In the genomic region with DNA sequence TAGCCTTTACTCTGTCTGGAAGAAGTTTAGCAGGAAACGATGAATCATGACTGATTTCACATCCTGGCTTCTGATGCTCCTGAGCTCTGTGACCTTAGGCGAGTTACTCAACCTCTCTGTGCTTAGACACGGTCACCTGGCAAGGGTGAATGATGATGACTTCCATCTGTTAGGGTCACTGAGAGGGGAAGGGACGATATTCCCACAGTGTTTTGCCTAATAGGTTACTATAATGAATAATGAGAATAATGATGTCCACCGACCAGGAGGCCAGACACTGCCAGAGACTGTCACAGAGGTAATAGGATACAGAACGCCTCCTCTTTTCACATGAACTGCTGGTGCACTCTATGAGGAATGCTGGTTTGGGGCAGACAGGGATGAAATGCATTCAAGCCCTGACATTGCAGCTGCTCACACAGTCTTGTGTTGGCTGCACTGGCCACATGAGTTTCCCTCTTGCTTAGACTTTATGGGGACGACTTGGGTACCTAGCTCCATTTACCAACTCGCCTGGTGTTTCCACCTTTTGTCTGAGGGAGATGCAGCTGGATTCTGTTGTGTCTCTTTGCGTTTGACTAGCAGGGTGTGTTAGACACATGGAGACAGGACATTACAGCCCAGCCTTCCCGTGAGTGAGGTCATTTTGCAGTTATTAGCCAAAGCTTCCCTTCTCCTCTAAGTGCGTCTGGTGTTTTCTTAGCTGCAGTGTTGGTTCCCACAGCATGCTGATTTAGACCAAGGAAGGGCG, we compare ENCODE assay signal across 12 mouse cellular contexts. TPM values are rescaled to one million over a fixed set of nuclear protein-coding genes. Genes with fewer than 3 reads are reported as not detected.
DNase-seq lines count a peak whose midpoint lies in the region; ATAC-seq and TF ChIP-seq lines count a peak whose summit lies in the region.
"Had no signal": no experiment of that assay in that cellular context is flagged by ENCODE, and none has a peak within 500 bp of the region (broad histone marks: within the 10 kb centered on the region; RNA-seq: fewer than 3 reads in every experiment).

No protein-coding gene starts in this region.

- no peaks in the 10 kb centered on the region for H3K36me3 ChIP-seq in forebrain, postnatal 0 days (ENCODE audit: insufficient read depth)
- no peaks in the 10 kb centered on the region for H3K36me3 ChIP-seq in forebrain, embryonic 12.5 days (replicated peaks)
- H3K36me3 ChIP-seq in limb, embryonic 14.5 days (ENCODE audit: control insufficient read depth, insufficient read depth, low read length), result no peaks in the 10 kb centered on the region
- H3K36me3 ChIP-seq: liver, embryonic 15.5 days had no signal

- DNase-seq in forebrain, postnatal 0 days, result peak; percentile 14
- DNase-seq in Muller cell, postnatal 12 days (ENCODE audit: inconsistent ontology term), result peak; percentile 40
- DNase-seq in heart, adult 8-10 months (ENCODE audit: low spot score), result peak; percentile 64
- peak; percentile 56 for DNase-seq in limb, embryonic 14.5 days (ENCODE audit: low spot score)
- no peak for DNase-seq in adrenal gland, postnatal 4 days (ENCODE audit: low spot score in 2 of 2)
- no peak for DNase-seq in layer of hippocampus, postnatal 14 days (ENCODE audit: low spot score in 2 of 2)
- DNase-seq in ovary, adult 18-20 months (ENCODE audit: low spot score), result no peak
- DNase-seq: cerebellum, postnatal 14 days had no signal

- TF ChIP-seq CTCF in forebrain, postnatal 0 days (IDR thresholded peaks at IDR 0.05; ENCODE audit: low read depth), result no peak

- 70% methylated on average over 12 of the region's 12 CpGs for WGBS in forebrain, postnatal 0 days
- WGBS in forebrain, embryonic 12.5 days, result 83% methylated on average over 12 of the region's 12 CpGs
- 39% methylated on average over 12 of the region's 12 CpGs for WGBS in limb, embryonic 14.5 days

- no peak overlapping the region for H3K4me2 ChIP-seq in forebrain, postnatal 0 days (ENCODE audit: low read depth)
- no peak overlapping the region for H3K4me2 ChIP-seq in forebrain, embryonic 12.5 days
- H3K4me2 ChIP-seq in limb, embryonic 14.5 days (replicated peaks; ENCODE audit: low read depth, low read length, severe bottlenecking), result no peak overlapping the region
- H3K4me2 ChIP-seq: liver, embryonic 15.5 days had no signal

- H3K9ac ChIP-seq in forebrain, postnatal 0 days, result no peak overlapping the region
- H3K9ac ChIP-seq in forebrain, embryonic 12.5 days, result no peak overlapping the region
- no peak overlapping the region for H3K9ac ChIP-seq in limb, embryonic 14.5 days (ENCODE audit: low read depth, low read length, severe bottlenecking)
- H3K9ac ChIP-seq: liver, embryonic 15.5 days had no signal

- H3K4me1 ChIP-seq in forebrain, postnatal 0 days (ENCODE audit: insufficient read depth), result no peaks in the 10 kb centered on the region
- H3K4me1 ChIP-seq in forebrain, embryonic 12.5 days, result no peaks in the 10 kb centered on the region
- H3K4me1 ChIP-seq in limb, embryonic 14.5 days (ENCODE audit: control insufficient read depth, insufficient read depth, low read length), result peaks cover 7% of the 10 kb centered on the region
- H3K4me1 ChIP-seq: liver, embryonic 15.5 days had no signal

- H3K27ac ChIP-seq in forebrain, postnatal 0 days (ENCODE audit: low read depth, low read length), result peak overlapping the region; percentile 40; the same call in 1 of the 2 replicates
- no peak overlapping the region for H3K27ac ChIP-seq in forebrain, embryonic 12.5 days
- H3K27ac ChIP-seq in limb, embryonic 14.5 days (replicated peaks; ENCODE audit: low read depth, low read length), result no peak overlapping the region
- H3K27ac ChIP-seq: liver, embryonic 15.5 days had no signal

- ATAC-seq in forebrain, postnatal 0 days, result peak; percentile 37
- ATAC-seq in forebrain, embryonic 12.5 days (ENCODE audit: low FRiP score), result no peak
- peak; percentile 80 for ATAC-seq in limb, embryonic 14.5 days (ENCODE audit: low FRiP score, low read depth)

- no peak for TF ChIP-seq POLR2A in limb, embryonic 14.5 days (IDR thresholded peaks at IDR 0.05; ENCODE audit: borderline replicate concordance, extremely low read depth, insufficient read depth, insufficient read length)

- H3K27me3 ChIP-seq in forebrain, postnatal 0 days (ENCODE audit: insufficient read depth, low read length), result no peaks in the 10 kb centered on the region
- H3K27me3 ChIP-seq in forebrain, embryonic 12.5 days, result no peaks in the 10 kb centered on the region
- no peaks in the 10 kb centered on the region for H3K27me3 ChIP-seq in limb, embryonic 14.5 days (ENCODE audit: control insufficient read depth, insufficient read depth, low read length)
- H3K27me3 ChIP-seq: liver, embryonic 15.5 days had no signal

- H3K4me3 ChIP-seq in forebrain, postnatal 0 days (ENCODE audit: low read depth, low read length), result no peak overlapping the region
- no peak overlapping the region for H3K4me3 ChIP-seq in forebrain, embryonic 12.5 days (replicated peaks)
- no peak overlapping the region for H3K4me3 ChIP-seq in limb, embryonic 14.5 days (replicated peaks; ENCODE audit: low read length)
- H3K4me3 ChIP-seq: liver, embryonic 15.5 days had no signal

- H3K9me3 ChIP-seq in forebrain, postnatal 0 days (ENCODE audit: low read length), result no peaks in the 10 kb centered on the region
- no peaks in the 10 kb centered on the region for H3K9me3 ChIP-seq in forebrain, embryonic 12.5 days
- H3K9me3 ChIP-seq in limb, embryonic 14.5 days (ENCODE audit: control insufficient read depth, low read length), result no peaks in the 10 kb centered on the region
- H3K9me3 ChIP-seq: liver, embryonic 15.5 days had no signal

RNA-seq across cellular contexts. Expression of a gene that starts 14.9 kb away (rescaled TPM):
- 342 and 344 TPM in 2 replicates for total RNA-seq in forebrain, postnatal 0 days (2014; rRNA removed)
- 239 and 282 TPM in 2 replicates for polyA plus RNA-seq in forebrain, postnatal 0 days (2015; fragmentation: Nextera tagmentation; extraction: Ambion mirVana)
- polyA plus RNA-seq in forebrain, embryonic 12.5 days (2016; fragmentation: Nextera tagmentation; extraction: Ambion mirVana), result 26.5 and 27.5 TPM in 2 replicates
- 100 to 1,000 TPM; 165 to 223 (median 203) TPM for total RNA-seq in heart, adult 8-10 months (2022)
- polyA plus RNA-seq in limb, embryonic 14.5 days (2012; rRNA removed), result 47.7 and 68.4 TPM in 2 replicates
- 63.9 and 67.8 TPM in 2 replicates for polyA plus RNA-seq in limb, embryonic 14.5 days (2014; fragmentation: Nextera tagmentation; extraction: Ambion mirVana)
- 10 to 100 TPM; 83.2 to 85.6 TPM for total RNA-seq in adrenal gland, postnatal 4 days (2021)
- 1,000 to 10,000 TPM; 1,351 to 1,429 TPM for total RNA-seq in layer of hippocampus, postnatal 14 days (2021)
- polyA plus RNA-seq: C2C12 had no signal

RNA-seq across cellular contexts. Expression of a gene that starts 42.1 kb away (rescaled TPM):
- total RNA-seq in forebrain, postnatal 0 days (2014; rRNA removed), result not detected in 2 replicates
- not detected in 2 replicates for polyA plus RNA-seq in forebrain, postnatal 0 days (2015; fragmentation: Nextera tagmentation; extraction: Ambion mirVana)
- polyA plus RNA-seq in forebrain, embryonic 12.5 days (2016; fragmentation: Nextera tagmentation; extraction: Ambion mirVana), result not detected in 2 replicates
- not detected for total RNA-seq in heart, adult 8-10 months (2022)
- not detected in 2 replicates for polyA plus RNA-seq in limb, embryonic 14.5 days (2012; rRNA removed)
- polyA plus RNA-seq in limb, embryonic 14.5 days (2014; fragmentation: Nextera tagmentation; extraction: Ambion mirVana), result not detected in 2 replicates
- total RNA-seq in adrenal gland, postnatal 4 days (2021), result not detected
- total RNA-seq in layer of hippocampus, postnatal 14 days (2021), result not detected
- polyA plus RNA-seq: C2C12; liver, embryonic 15.5 days; thymus, postnatal 0 days had no signal

RNA-seq across cellular contexts. Expression of a gene that starts 51.0 kb away (rescaled TPM):
- total RNA-seq in forebrain, postnatal 0 days (2014; rRNA removed), result not detected in 2 replicates
- 0.52 and 1.1 TPM in 2 replicates for polyA plus RNA-seq in forebrain, postnatal 0 days (2015; fragmentation: Nextera tagmentation; extraction: Ambion mirVana)
- not detected in 2 replicates for polyA plus RNA-seq in forebrain, embryonic 12.5 days (2016; fragmentation: Nextera tagmentation; extraction: Ambion mirVana)
- total RNA-seq in heart, adult 8-10 months (2022), result not detected
- not detected in 2 replicates for polyA plus RNA-seq in limb, embryonic 14.5 days (2012; rRNA removed)
- polyA plus RNA-seq in limb, embryonic 14.5 days (2014; fragmentation: Nextera tagmentation; extraction: Ambion mirVana), result not detected in 2 replicates
- not detected for total RNA-seq in adrenal gland, postnatal 4 days (2021)
- total RNA-seq in layer of hippocampus, postnatal 14 days (2021), result not detected
- polyA plus RNA-seq: C2C12; liver, embryonic 15.5 days; thymus, postnatal 0 days had no signal

Comparison
In these comparisons a context has a peak if more than half of its experiments do, and no peak if none do; other contexts are left out.
1. DNase-seq: peak in forebrain, postnatal 0 days (single experiment), Muller cell, postnatal 12 days (single experiment), heart, adult 8-10 months (single experiment) and limb, embryonic 14.5 days (single experiment); none in adrenal gland, postnatal 4 days (0 of 2), layer of hippocampus, postnatal 14 days (0 of 2) and ovary, adult 18-20 months (single experiment).